Mouse (Mus musculus): ENCODE measurements around the gene Slc35f1.

- TF ChIP-seq CTCF (IDR thresholded peaks at IDR 0.05; ENCODE audit: low read depth) (no peak), EP300 (IDR thresholded peaks at IDR 0.05; ENCODE audit: low read depth) (no peak)
Measured at GRCm38 (mm10) chr10:52926330-52926729, 236.0 kb downstream of the Slc35f1 start.

Measured in liver, postnatal 0 days (tissue).